Mouse (Mus musculus) stomach, embryonic 16.5 days (tissue): ENCODE results near the gene Cul3. TPM values are rescaled to one million over a fixed set of nuclear protein-coding genes. Genes with fewer than 3 reads are reported as not detected.

ENCODE experiments used
- ATAC-seq: fragments of 200-750 bp; cut with Nextera tagmentation; 2 replicates; pipeline ENCODE4 v1.8.0; 2017; ENCODE audit warnings: moderate number of reproducible peaks, moderate TSS enrichment; ENCODE audit not compliant: insufficient read depth, low FRiP score
- H3K27ac ChIP-seq: fragments of 300-500 bp; sonication (generic); 2 replicates; pipeline ENCODE4 v1.5.1; 2014; ENCODE audit warnings: low read length
- H3K27me3 ChIP-seq: fragments of 300-500 bp; sonication (generic); 2 replicates; pipeline ENCODE4 v1.6.1; 2014; ENCODE audit warnings: low read length, control low read depth, mixed read lengths; ENCODE audit not compliant: control insufficient read depth, insufficient read depth
- H3K36me3 ChIP-seq: fragments of 300-500 bp; sonication (generic); 2 replicates; pipeline ENCODE4 v1.6.1; 2014; ENCODE audit warnings: low read length; ENCODE audit not compliant: control insufficient read depth, insufficient read depth
- H3K4me1 ChIP-seq: fragments of 300-500 bp; sonication (generic); 2 replicates; pipeline ENCODE4 v1.6.1; 2014; ENCODE audit warnings: low read length, control low read depth, mixed read lengths; ENCODE audit not compliant: control insufficient read depth, insufficient read depth
- H3K4me2 ChIP-seq: fragments of 300-500 bp; sonication (generic); 2 replicates; pipeline ENCODE4 v1.6.1; 2014; ENCODE audit warnings: low read depth, low read length, mixed read lengths
- H3K4me3 ChIP-seq: fragments of 300-500 bp; sonication (generic); replicated peaks from 2 replicates; pipeline ENCODE4 v1.5.1; 2014; ENCODE audit warnings: mild to moderate bottlenecking, low read length
- H3K9ac ChIP-seq: fragments of 300-500 bp; sonication (generic); 2 replicates; pipeline ENCODE4 v1.6.1; 2014; ENCODE audit warnings: low read length
- H3K9me3 ChIP-seq: fragments of 300-500 bp; sonication (generic); replicated peaks from 2 replicates; pipeline ENCODE4 v1.6.1; 2016; ENCODE audit warnings: low read length, control low read depth; ENCODE audit not compliant: control insufficient read depth
- WGBS: fragments of 180-500 bp; shearing (Covaris S2); extraction: QIAGEN DNeasy Blood & Tissue Kit; methylation state at CpG from one replicate; pipeline ENCODE4 v1.1.7; 2014; 5-methylcytosine and 5-hydroxymethylcytosine counted together
- polyA plus RNA-seq: library from polyadenylated mRNA; unstranded; fragments of >200 nt; fragmentation: Nextera tagmentation; extraction: Ambion mirVana; gene quantifications from 2 replicates; pipeline ENCODE4 v1.2.1, GENCODE M21; 2015

Cul3 gene
- polyA plus RNA-seq, 1 experiment from 2014 or later, result 29.4 TPM

GRCm38 (mm10) chr1:80247131-80247530, 93.1 kb downstream of the Cul3 start:
- H3K9ac ChIP-seq, result no peak overlapping the region
- no peaks in the 10 kb centered on the region for H3K9me3 ChIP-seq
- no peaks in the 10 kb centered on the region for H3K36me3 ChIP-seq
- H3K4me1 ChIP-seq, result no peaks in the 10 kb centered on the region
- H3K4me3 ChIP-seq, result no peak overlapping the region
- ATAC-seq, result no peak
- H3K27me3 ChIP-seq, result no peaks in the 10 kb centered on the region
- no peak overlapping the region for H3K4me2 ChIP-seq
- H3K27ac ChIP-seq, result no peak overlapping the region

GRCm38 (mm10) chr1:80244123-80244522, 96.2 kb downstream of the Cul3 start:
- Histone ChIP-seq H3K9me3 (no peaks in the 10 kb centered on the region), H3K4me1 (no peaks in the 10 kb centered on the region), H3K27me3 (no peaks in the 10 kb centered on the region), H3K4me3 (no peak overlapping the region), H3K9ac (no peak overlapping the region), H3K4me2 (no peak overlapping the region), H3K36me3 (no peaks in the 10 kb centered on the region), H3K27ac (no peak overlapping the region)
- ATAC-seq, result no peak
- 45% methylated on average over 3 of the region's 3 CpGs for WGBS

GRCm38 (mm10) chr1:80241579-80241978, 98.7 kb downstream of the Cul3 start:
- Histone ChIP-seq H3K4me3 (no peak overlapping the region), H3K4me2 (no peak overlapping the region), H3K27ac (no peak overlapping the region), H3K36me3 (no peaks in the 10 kb centered on the region), H3K9ac (no peak overlapping the region), H3K4me1 (no peaks in the 10 kb centered on the region), H3K27me3 (no peaks in the 10 kb centered on the region), H3K9me3 (no peaks in the 10 kb centered on the region)
- no peak for ATAC-seq
- WGBS, result 86% methylated on average over 6 of the region's 6 CpGs

- Histone ChIP-seq H3K9ac (no peak overlapping the region), H3K9me3 (no peaks in the 10 kb centered on the region), H3K4me3 (no peak overlapping the region), H3K27me3 (no peaks in the 10 kb centered on the region), H3K4me1 (no peaks in the 10 kb centered on the region), H3K27ac (no peak overlapping the region), H3K4me2 (no peak overlapping the region), H3K36me3 (no peaks in the 10 kb centered on the region)
- no peak for ATAC-seq
- 49% methylated on average over 12 of the region's 12 CpGs for WGBS
Observed at GRCm38 (mm10) chr1:80240017-80240660, 100.1 kb downstream of the Cul3 start.

GRCm38 (mm10) chr1:80239481-80239880, 100.8 kb downstream of the Cul3 start:
- Histone ChIP-seq H3K4me3 (no peak overlapping the region), H3K9ac (no peak overlapping the region), H3K9me3 (no peaks in the 10 kb centered on the region), H3K27ac (no peak overlapping the region), H3K27me3 (no peaks in the 10 kb centered on the region), H3K36me3 (no peaks in the 10 kb centered on the region), H3K4me1 (no peaks in the 10 kb centered on the region), H3K4me2 (no peak overlapping the region)
- 72% methylated on average over 11 of the region's 11 CpGs for WGBS
- ATAC-seq, result no peak

- Histone ChIP-seq H3K4me3 (no peak overlapping the region), H3K27me3 (no peaks in the 10 kb centered on the region), H3K9me3 (no peaks in the 10 kb centered on the region), H3K27ac (no peak overlapping the region), H3K4me2 (no peak overlapping the region), H3K4me1 (no peaks in the 10 kb centered on the region), H3K36me3 (no peaks in the 10 kb centered on the region), H3K9ac (no peak overlapping the region)
- 67% methylated on average over 11 of the region's 11 CpGs for WGBS
- ATAC-seq, result no peak
Observed at GRCm38 (mm10) chr1:80236951-80237702, 103.2 kb downstream of the Cul3 start.

GRCm38 (mm10) chr1:80236126-80236525, 104.2 kb downstream of the Cul3 start:
- H3K4me1 ChIP-seq, result no peaks in the 10 kb centered on the region
- WGBS, result 32% methylated on average over 1 of the region's 1 CpGs
- no peaks in the 10 kb centered on the region for H3K9me3 ChIP-seq
- H3K27me3 ChIP-seq, result no peaks in the 10 kb centered on the region
- H3K27ac ChIP-seq, result no peak overlapping the region
- no peak overlapping the region for H3K9ac ChIP-seq
- no peak overlapping the region for H3K4me3 ChIP-seq
- ATAC-seq, result no peak
- no peak overlapping the region for H3K4me2 ChIP-seq
- H3K36me3 ChIP-seq, result no peaks in the 10 kb centered on the region

- Histone ChIP-seq H3K9ac (no peak overlapping the region), H3K36me3 (no peaks in the 10 kb centered on the region), H3K4me1 (no peaks in the 10 kb centered on the region), H3K27ac (no peak overlapping the region), H3K27me3 (no peaks in the 10 kb centered on the region), H3K9me3 (no peaks in the 10 kb centered on the region), H3K4me3 (no peak overlapping the region), H3K4me2 (no peak overlapping the region)
- no peak for ATAC-seq
- WGBS, result 74% methylated on average over 1 of the region's 1 CpGs
Observed at GRCm38 (mm10) chr1:80230612-80231011, 109.7 kb downstream of the Cul3 start.

GRCm38 (mm10) chr1:80224839-80225412, 115.4 kb downstream of the Cul3 start:
- Histone ChIP-seq H3K27ac (peak overlapping the region; percentile 1; the same call in 1 of the 2 replicates), H3K9me3 (no peaks in the 10 kb centered on the region), H3K9ac (no peak overlapping the region), H3K4me1 (no peaks in the 10 kb centered on the region; the same call in 1 of the 2 replicates), H3K36me3 (no peaks in the 10 kb centered on the region), H3K27me3 (no peaks in the 10 kb centered on the region), H3K4me2 (no peak overlapping the region), H3K4me3 (no peak overlapping the region)
- no peak; the same call in 1 of the 2 replicates for ATAC-seq
- 30% methylated on average over 3 of the region's 3 CpGs for WGBS
